Mouse (Mus musculus) limb, embryonic 14.5 days (tissue): ENCODE data around the gene Parp3. TPM values are rescaled to one million over a fixed set of nuclear protein-coding genes. Genes with fewer than 3 reads are reported as not detected.

Source experiments
- ATAC-seq: fragments of 200-750 bp; cut with Nextera tagmentation; 2 replicates; pipeline ENCODE4 v1.8.0; 2017; ENCODE audit warnings: low read depth, moderate number of reproducible peaks, moderate TSS enrichment; ENCODE audit not compliant: low FRiP score
- DNase-seq: peaks from one replicate; pipeline ENCODE4 v3.0.0-alpha.2; 2015; ENCODE audit warnings: low spot score
- H3K27ac ChIP-seq: fragments of 300-500 bp; sonication (generic); replicated peaks from 2 replicates; pipeline ENCODE4 v1.5.1; 2014; ENCODE audit warnings: low read depth, mild to moderate bottlenecking, low read length, moderate library complexity, mixed read lengths
- H3K27me3 ChIP-seq: fragments of 300-500 bp; sonication (generic); 2 replicates; pipeline ENCODE4 v1.6.1; 2014; ENCODE audit warnings: low read length, mixed read lengths; ENCODE audit not compliant: control insufficient read depth, insufficient read depth
- H3K36me3 ChIP-seq: fragments of 300-500 bp; sonication (generic); 2 replicates; pipeline ENCODE4 v1.6.1; 2014; ENCODE audit warnings: mild to moderate bottlenecking, low read length, moderate library complexity, mixed read lengths; ENCODE audit not compliant: control insufficient read depth, insufficient read depth
- H3K4me1 ChIP-seq: fragments of 300-500 bp; sonication (generic); 2 replicates; pipeline ENCODE4 v1.6.1; 2014; ENCODE audit warnings: antibody characterized with exemption, low read length, mixed read lengths; ENCODE audit not compliant: control insufficient read depth, insufficient read depth
- H3K4me2 ChIP-seq: fragments of 300-500 bp; sonication (generic); replicated peaks from 2 replicates; pipeline ENCODE4 v1.6.1; 2014; ENCODE audit warnings: low read depth, mild to moderate bottlenecking, low read length, moderate library complexity; ENCODE audit not compliant: severe bottlenecking
- H3K4me3 ChIP-seq: fragments of 300-500 bp; sonication (generic); replicated peaks from 2 replicates; pipeline ENCODE4 v1.5.1; 2014; ENCODE audit warnings: low read length
- H3K9ac ChIP-seq: fragments of 300-500 bp; sonication (generic); 2 replicates; pipeline ENCODE4 v1.6.1; 2014; ENCODE audit warnings: mild to moderate bottlenecking, low read depth, low read length, moderate library complexity; ENCODE audit not compliant: severe bottlenecking
- H3K9me3 ChIP-seq: fragments of 300-500 bp; sonication (generic); 2 replicates; pipeline ENCODE4 v1.6.1; 2016; ENCODE audit warnings: low read length; ENCODE audit not compliant: control insufficient read depth
- POLR2A ChIP-seq: fragments of 200-500 bp; IDR thresholded peaks from 2 replicates; pipeline ENCODE4 v1.8.0; 2012; ENCODE audit warnings: inconsistent platforms, mild to moderate bottlenecking, moderate library complexity, borderline replicate concordance; ENCODE audit not compliant: insufficient read depth, insufficient read length; ENCODE audit errors: extremely low read depth
- WGBS: fragments of 180-500 bp; shearing (Covaris S2); extraction: QIAGEN DNeasy Blood & Tissue Kit; methylation state at CpG from one replicate; pipeline ENCODE4 v1.1.7; 2014; 5-methylcytosine and 5-hydroxymethylcytosine counted together
- polyA plus RNA-seq, 2 experiments: library from polyadenylated mRNA; depleted of rRNA in 1 of 2; stranded (reverse) in 1 of 2; unstranded in 1 of 2; fragments of >200 nt; fragmentation: Nextera tagmentation in 1 of 2; extraction: Ambion mirVana in 1 of 2; gene quantifications; 2 replicates each; pipeline versions ENCODE4 v1.2.1 to v1.2.3; 2012 to 2014

Gene Parp3
- polyA plus RNA-seq, 2 experiments, result 4.3 to 9.0 TPM

GRCm38 (mm10) chr9:106475046-106475445, 1.7 kb downstream of the Parp3 start:
- no peak overlapping the region for H3K27ac ChIP-seq
- no peak overlapping the region for H3K9ac ChIP-seq
- H3K4me3 ChIP-seq, result no peak overlapping the region
- WGBS, result 75% methylated on average over 7 of the region's 7 CpGs
- no peak for ATAC-seq
- H3K9me3 ChIP-seq, result no peaks in the 10 kb centered on the region
- no peak for TF ChIP-seq POLR2A
- no peaks in the 10 kb centered on the region for H3K36me3 ChIP-seq
- H3K4me2 ChIP-seq, result no peak overlapping the region
- no peaks in the 10 kb centered on the region for H3K27me3 ChIP-seq
- no peak for DNase-seq
- peaks cover 21% of the 10 kb centered on the region for H3K4me1 ChIP-seq

- no peak overlapping the region for H3K4me2 ChIP-seq
- no peak overlapping the region for H3K9ac ChIP-seq
- WGBS, result 5% methylated on average over 6 of the region's 6 CpGs
- no peak overlapping the region for H3K4me3 ChIP-seq
- H3K27ac ChIP-seq, result no peak overlapping the region
- ATAC-seq, result peak; percentile 11; the same call in 1 of the 2 replicates
- no peaks in the 10 kb centered on the region for H3K27me3 ChIP-seq
- no peak for TF ChIP-seq POLR2A
- peaks cover 21% of the 10 kb centered on the region for H3K4me1 ChIP-seq
- no peaks in the 10 kb centered on the region for H3K9me3 ChIP-seq
- no peaks in the 10 kb centered on the region for H3K36me3 ChIP-seq
- DNase-seq, result peak; percentile 73
Measured at GRCm38 (mm10) chr9:106474456-106474855, 2.3 kb downstream of the Parp3 start.

DNA sequence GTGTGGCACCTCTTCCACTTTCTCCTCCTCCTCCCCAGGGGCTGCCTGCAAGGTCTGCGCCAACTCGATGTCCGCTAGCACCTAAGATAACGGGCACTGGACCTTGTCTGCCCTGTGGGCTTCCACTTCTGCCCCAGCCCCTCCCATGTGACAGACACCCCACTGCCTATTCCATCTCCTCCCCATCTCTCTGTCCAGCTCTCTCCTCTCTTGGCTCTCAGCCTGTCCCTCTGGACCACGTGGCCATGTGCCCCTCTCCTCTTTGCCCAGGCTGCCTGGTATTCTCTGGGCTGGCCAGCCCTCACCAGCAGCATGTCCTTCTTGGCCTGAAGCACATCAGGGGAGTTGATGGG, 3.0 kb downstream of the Parp3 start:
- DNase-seq (no peak), ATAC-seq (no peak)
- Histone ChIP-seq H3K36me3 (no peaks in the 10 kb centered on the region), H3K9ac (no peak overlapping the region), H3K4me3 (no peak overlapping the region), H3K27ac (no peak overlapping the region), H3K27me3 (no peaks in the 10 kb centered on the region), H3K4me1 (peaks cover 21% of the 10 kb centered on the region), H3K4me2 (no peak overlapping the region), H3K9me3 (no peaks in the 10 kb centered on the region)
- WGBS, result 33% methylated on average over 1 of the region's 5 CpGs
- TF ChIP-seq POLR2A, result no peak

- Histone ChIP-seq H3K27ac (no peak overlapping the region), H3K4me1 (peaks cover 21% of the 10 kb centered on the region)
Measured at GRCm38 (mm10) chr9:106473081-106473752, 3.5 kb downstream of the Parp3 start.

GRCm38 (mm10) chr9:106472321-106472720, 4.4 kb downstream of the Parp3 start:
- no peak overlapping the region for H3K27ac ChIP-seq
- H3K4me1 ChIP-seq, result peaks cover 14% of the 10 kb centered on the region
- no peak for TF ChIP-seq POLR2A
- H3K4me2 ChIP-seq, result no peak overlapping the region
- no peaks in the 10 kb centered on the region for H3K27me3 ChIP-seq
- no peak for DNase-seq
- no peak overlapping the region for H3K9ac ChIP-seq
- whole genome bisulfite sequencing, result 64% methylated on average over 4 of the region's 4 CpGs
- H3K9me3 ChIP-seq, result no peaks in the 10 kb centered on the region
- no peak overlapping the region for H3K4me3 ChIP-seq
- H3K36me3 ChIP-seq, result no peaks in the 10 kb centered on the region
- no peak for ATAC-seq

More at GRCm38 (mm10) chr9:106473081-106473752, 3.5 kb downstream of the Parp3 start:
- no peak overlapping the region for H3K4me3 ChIP-seq
- 89% methylated on average over 16 of the region's 16 CpGs for WGBS
- H3K36me3 ChIP-seq, result no peaks in the 10 kb centered on the region
- no peak overlapping the region for H3K9ac ChIP-seq
- ATAC-seq (no peak), DNase-seq (no peak)
- TF ChIP-seq POLR2A, result no peak
- no peak overlapping the region for H3K4me2 ChIP-seq
- H3K27me3 ChIP-seq, result no peaks in the 10 kb centered on the region
- no peaks in the 10 kb centered on the region for H3K9me3 ChIP-seq
